Mouse (Mus musculus) hindbrain, embryonic 11.5 days (tissue): ENCODE results near the gene Icam2. TPM values are rescaled to one million over a fixed set of nuclear protein-coding genes. Genes with fewer than 3 reads are reported as not detected.
A peak's percentile ranks its signal among the peaks of the same experiment; 100 is the strongest.

Experiments used
- ATAC-seq: fragments of 200-750 bp; cut with Nextera tagmentation; 2 replicates; pipeline ENCODE4 v1.8.0; 2017; ENCODE audit warnings: mild to moderate bottlenecking, moderate TSS enrichment, moderate library complexity; ENCODE audit not compliant: low FRiP score
- DNase-seq: peaks from one replicate; pipeline ENCODE4 v3.0.0-alpha.2; 2015; ENCODE audit warnings: low spot score
- H3K27ac ChIP-seq: fragments of 300-500 bp; sonication (generic); 2 replicates; pipeline ENCODE4 v1.5.1; 2014; ENCODE audit warnings: mild to moderate bottlenecking, low read depth, low read length
- H3K27me3 ChIP-seq: fragments of 300-500 bp; sonication (generic); 2 replicates; pipeline ENCODE4 v1.6.1; 2014; ENCODE audit warnings: mild to moderate bottlenecking, low read length, moderate library complexity, mixed read lengths; ENCODE audit not compliant: control insufficient read depth, insufficient read depth
- H3K36me3 ChIP-seq: fragments of 300-500 bp; sonication (generic); 2 replicates; pipeline ENCODE4 v1.6.1; 2014; ENCODE audit warnings: mild to moderate bottlenecking, low read length, moderate library complexity, mixed read lengths; ENCODE audit not compliant: control insufficient read depth, insufficient read depth
- H3K4me1 ChIP-seq: fragments of 300-500 bp; sonication (generic); replicated peaks from 2 replicates; pipeline ENCODE4 v1.6.1; 2014; ENCODE audit warnings: low read length, mixed read lengths; ENCODE audit not compliant: control insufficient read depth, insufficient read depth
- H3K4me2 ChIP-seq: fragments of 300-500 bp; sonication (generic); replicated peaks from 2 replicates; pipeline ENCODE4 v1.6.1; 2014; ENCODE audit warnings: mild to moderate bottlenecking, low read depth, low read length
- H3K4me3 ChIP-seq: fragments of 300-500 bp; sonication (generic); 2 replicates; pipeline ENCODE4 v1.5.1; 2014; ENCODE audit warnings: low read depth, low read length
- H3K9ac ChIP-seq: fragments of 300-500 bp; sonication (generic); 2 replicates; pipeline ENCODE4 v1.6.1; 2014; ENCODE audit warnings: low read depth, low read length
- H3K9me3 ChIP-seq: fragments of 300-500 bp; sonication (generic); 2 replicates; pipeline ENCODE4 v1.6.1; 2016; ENCODE audit warnings: low read length; ENCODE audit not compliant: control insufficient read depth
- WGBS: fragments of 180-500 bp; shearing (Covaris S2); extraction: QIAGEN DNeasy Blood & Tissue Kit; methylation state at CpG from one replicate; pipeline ENCODE4 v1.1.7; 2014; 5-methylcytosine and 5-hydroxymethylcytosine counted together
- polyA plus RNA-seq: library from polyadenylated mRNA; unstranded; fragments of >200 nt; fragmentation: Nextera tagmentation; extraction: Ambion mirVana; gene quantifications from 2 replicates; pipeline ENCODE4 v1.2.1, GENCODE M21; 2014

Gene Icam2
- polyA plus RNA-seq, 1 experiment from 2014 or later, result 19.1 TPM

DNA sequence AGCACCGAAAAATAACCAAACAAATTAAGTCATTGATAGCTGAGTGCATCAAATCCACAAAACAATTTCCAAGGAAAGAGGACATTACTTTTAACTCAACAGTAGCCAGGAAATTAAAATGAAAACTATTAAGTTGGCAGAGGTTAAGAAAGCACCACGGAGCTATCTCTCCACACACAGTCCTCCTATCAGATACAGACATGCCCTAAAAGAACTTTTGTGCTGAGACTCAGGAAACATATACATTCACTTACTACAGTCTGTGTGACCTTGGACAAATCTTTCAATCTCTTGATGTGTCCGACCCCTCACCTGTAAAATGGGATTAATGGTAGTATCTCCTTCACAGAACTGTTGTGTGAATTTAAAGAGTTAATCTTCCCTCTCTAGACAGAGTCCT lies 1.5 kb downstream of the Icam2 start:
- no peaks in the 10 kb centered on the region for H3K4me1 ChIP-seq
- H3K9ac ChIP-seq, result no peak overlapping the region
- no peak overlapping the region for H3K4me2 ChIP-seq
- H3K36me3 ChIP-seq, result no peaks in the 10 kb centered on the region
- no peak overlapping the region for H3K4me3 ChIP-seq
- ATAC-seq, result no peak
- 90% methylated on average over 3 of the region's 3 CpGs for WGBS
- DNase-seq, result no peak
- H3K27me3 ChIP-seq, result no peaks in the 10 kb centered on the region
- no peaks in the 10 kb centered on the region for H3K9me3 ChIP-seq
- H3K27ac ChIP-seq, result no peak overlapping the region

- WGBS, result 87% methylated on average over 6 of the region's 6 CpGs
- ATAC-seq (no peak), DNase-seq (no peak)
- Histone ChIP-seq H3K9me3 (no peaks in the 10 kb centered on the region), H3K36me3 (no peaks in the 10 kb centered on the region), H3K4me1 (no peaks in the 10 kb centered on the region), H3K4me2 (no peak overlapping the region), H3K4me3 (no peak overlapping the region), H3K27me3 (no peaks in the 10 kb centered on the region), H3K27ac (no peak overlapping the region), H3K9ac (no peak overlapping the region)
These were observed 4.7 kb downstream of the Icam2 start for GRCm38 (mm10) chr11:106383051-106383790.

GRCm38 (mm10) chr11:106382424-106382823 lies 5.5 kb downstream of the Icam2 start:
- Histone ChIP-seq H3K4me1 (no peaks in the 10 kb centered on the region), H3K9ac (no peak overlapping the region), H3K4me3 (no peak overlapping the region), H3K27ac (no peak overlapping the region), H3K27me3 (no peaks in the 10 kb centered on the region), H3K36me3 (no peaks in the 10 kb centered on the region), H3K4me2 (no peak overlapping the region), H3K9me3 (no peaks in the 10 kb centered on the region)
- 76% methylated on average over 5 of the region's 5 CpGs for WGBS
- ATAC-seq (no peak), DNase-seq (no peak)

DNA sequence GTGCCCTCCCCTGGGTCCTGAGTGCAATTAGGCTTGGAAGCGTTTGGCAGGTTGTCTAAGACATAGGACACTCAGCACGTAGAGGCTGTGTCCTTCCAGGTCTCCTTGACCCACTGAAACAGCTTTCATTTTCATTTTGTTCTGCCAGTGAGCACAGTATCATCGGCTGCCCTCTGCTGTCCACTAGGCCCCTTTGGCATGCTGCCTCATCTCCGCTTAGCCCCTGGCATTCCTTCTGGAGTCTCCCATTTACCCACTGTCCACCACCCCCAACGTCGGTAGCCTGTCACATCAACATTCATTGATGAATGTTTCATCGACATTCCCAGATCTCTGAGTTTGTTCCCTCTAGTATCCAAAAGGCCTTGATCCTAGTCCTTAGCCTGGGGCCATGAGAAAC lies 6.0 kb downstream of the Icam2 start:
- H3K4me3 ChIP-seq, result no peak overlapping the region

GRCm38 (mm10) chr11:106381011-106381410 lies 6.9 kb downstream of the Icam2 start:
- H3K36me3 ChIP-seq, result no peaks in the 10 kb centered on the region
- H3K4me2 ChIP-seq, result no peak overlapping the region
- H3K27ac ChIP-seq, result no peak overlapping the region
- H3K9ac ChIP-seq, result no peak overlapping the region
- H3K27me3 ChIP-seq, result no peaks in the 10 kb centered on the region
- no peaks in the 10 kb centered on the region for H3K4me1 ChIP-seq
- H3K4me3 ChIP-seq, result no peak overlapping the region
- ATAC-seq, result no peak
- no peak for DNase-seq
- WGBS, result 83% methylated on average over 11 of the region's 11 CpGs
- H3K9me3 ChIP-seq, result no peaks in the 10 kb centered on the region

More for the DNA sequence above, 6.0 kb downstream of the Icam2 start:
- no peaks in the 10 kb centered on the region for H3K27me3 ChIP-seq
- H3K4me2 ChIP-seq, result no peak overlapping the region
- H3K9me3 ChIP-seq, result no peaks in the 10 kb centered on the region
- DNase-seq (no peak), ATAC-seq (no peak)
- WGBS, result 82% methylated on average over 7 of the region's 7 CpGs
- no peaks in the 10 kb centered on the region for H3K4me1 ChIP-seq
- no peaks in the 10 kb centered on the region for H3K36me3 ChIP-seq
- no peak overlapping the region for H3K9ac ChIP-seq
- H3K27ac ChIP-seq, result no peak overlapping the region

GRCm38 (mm10) chr11:106374979-106375378 lies 12.9 kb downstream of the Icam2 start:
- no peak overlapping the region for H3K4me3 ChIP-seq
- no peaks in the 10 kb centered on the region for H3K9me3 ChIP-seq
- H3K4me1 ChIP-seq, result no peaks in the 10 kb centered on the region
- H3K27ac ChIP-seq, result no peak overlapping the region
- ATAC-seq, result no peak
- H3K27me3 ChIP-seq, result no peaks in the 10 kb centered on the region
- 81% methylated on average over 5 of the region's 5 CpGs for WGBS
- no peak overlapping the region for H3K4me2 ChIP-seq
- no peak for DNase-seq
- no peaks in the 10 kb centered on the region for H3K36me3 ChIP-seq
- no peak overlapping the region for H3K9ac ChIP-seq

DNA sequence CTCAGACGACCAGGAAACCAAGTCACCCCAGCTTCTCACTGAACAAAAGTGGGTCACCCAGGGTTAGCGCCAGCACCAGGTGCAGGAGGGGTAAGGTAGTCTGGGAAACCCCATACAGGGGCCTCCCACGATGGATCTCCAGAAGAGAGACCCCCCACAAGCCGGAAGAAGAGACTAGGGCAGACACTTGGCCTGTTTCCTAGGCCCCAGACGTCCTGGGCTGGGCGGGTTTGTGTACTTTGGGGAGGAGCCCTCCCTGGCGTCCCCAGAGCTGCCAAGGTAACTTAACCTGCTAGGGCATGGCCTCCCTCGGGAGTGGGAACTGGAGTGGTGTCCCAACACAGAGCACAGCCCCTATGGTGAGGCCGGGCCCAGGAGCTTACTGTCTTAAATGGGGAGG lies 13.3 kb downstream of the Icam2 start:
- Histone ChIP-seq H3K9me3 (no peaks in the 10 kb centered on the region), H3K4me2 (no peak overlapping the region), H3K27ac (no peak overlapping the region), H3K36me3 (no peaks in the 10 kb centered on the region), H3K4me1 (no peaks in the 10 kb centered on the region), H3K27me3 (no peaks in the 10 kb centered on the region), H3K4me3 (no peak overlapping the region), H3K9ac (no peak overlapping the region)
- DNase-seq (no peak), ATAC-seq (no peak)
- whole genome bisulfite sequencing, result 46% methylated on average over 9 of the region's 9 CpGs

GRCm38 (mm10) chr11:106373998-106374397 lies 13.9 kb downstream of the Icam2 start:
- H3K9me3 ChIP-seq, result no peaks in the 10 kb centered on the region
- no peak for DNase-seq
- no peak overlapping the region for H3K9ac ChIP-seq
- no peak overlapping the region for H3K27ac ChIP-seq
- H3K36me3 ChIP-seq, result no peaks in the 10 kb centered on the region
- no peaks in the 10 kb centered on the region for H3K4me1 ChIP-seq
- H3K4me3 ChIP-seq, result no peak overlapping the region
- no peak overlapping the region for H3K4me2 ChIP-seq
- H3K27me3 ChIP-seq, result no peaks in the 10 kb centered on the region
- 64% methylated on average over 11 of the region's 11 CpGs for WGBS
- no peak for ATAC-seq

- 16% methylated on average over 3 of the region's 3 CpGs for WGBS
- Histone ChIP-seq H3K36me3 (no peaks in the 10 kb centered on the region), H3K4me1 (peaks cover 6% of the 10 kb centered on the region; the same call in 1 of the 2 replicates), H3K27me3 (no peaks in the 10 kb centered on the region), H3K9ac (no peak overlapping the region), H3K9me3 (no peaks in the 10 kb centered on the region), H3K4me2 (no peak overlapping the region), H3K27ac (no peak overlapping the region), H3K4me3 (no peak overlapping the region)
- no peak for ATAC-seq
- DNase-seq, result peak; percentile 86
These were observed 21.6 kb downstream of the Icam2 start for GRCm38 (mm10) chr11:106366316-106366715.
